In genomic region chr5:127577419-127577818, GRCm38 (mm10) we compare ENCODE assay signal across 9 mouse cellular contexts. TPM values are rescaled to one million over a fixed set of nuclear protein-coding genes. Genes with fewer than 3 reads are reported as not detected.
A peak's percentile ranks its signal among the peaks of the same experiment; 100 is the strongest.
DNase-seq lines count a peak whose midpoint lies in the region; ATAC-seq and TF ChIP-seq lines count a peak whose summit lies in the region.
"Had no signal": no experiment of that assay in that cellular context is flagged by ENCODE, and none has a peak within 500 bp of the region (broad histone marks: within the 10 kb centered on the region; RNA-seq: fewer than 3 reads in every experiment).

No protein-coding gene starts in this region.

- TF ChIP-seq POLR2A in small intestine, adult 2 months (IDR thresholded peaks at IDR 0.05; ENCODE audit: low read depth, low read length) = no peak

- no peak overlapping the region for H3K4me3 ChIP-seq in intestine, postnatal 0 days (ENCODE audit: low read depth, low read length)
- no peak overlapping the region for H3K4me3 ChIP-seq in intestine, embryonic 15.5 days (replicated peaks)
- no peak overlapping the region for H3K4me3 ChIP-seq in small intestine, adult 2 months (ENCODE audit: low read depth, low read length)

- H3K27ac ChIP-seq in intestine, postnatal 0 days (ENCODE audit: low read depth, low read length) = no peak overlapping the region
- no peak overlapping the region for H3K27ac ChIP-seq in intestine, embryonic 15.5 days
- no peak overlapping the region for H3K27ac ChIP-seq in small intestine, adult 2 months (ENCODE audit: insufficient read depth, low read depth, low read length)

- no peak overlapping the region for H3K4me2 ChIP-seq in intestine, postnatal 0 days (replicated peaks; ENCODE audit: low read depth)
- no peak overlapping the region for H3K4me2 ChIP-seq in intestine, embryonic 15.5 days (replicated peaks)

- H3K9me3 ChIP-seq in intestine, postnatal 0 days (ENCODE audit: control insufficient read depth) = no peaks in the 10 kb centered on the region
- H3K9me3 ChIP-seq in intestine, embryonic 15.5 days = no peaks in the 10 kb centered on the region

- no peaks in the 10 kb centered on the region for H3K36me3 ChIP-seq in intestine, postnatal 0 days (ENCODE audit: control insufficient read depth, insufficient read depth)
- H3K36me3 ChIP-seq in intestine, embryonic 15.5 days = no peaks in the 10 kb centered on the region
- no peaks in the 10 kb centered on the region for H3K36me3 ChIP-seq in small intestine, adult 2 months (ENCODE audit: control insufficient read depth, insufficient read depth, low read length)

- no peak for ATAC-seq in intestine, postnatal 0 days
- ATAC-seq in intestine, embryonic 15.5 days = no peak

- WGBS in intestine, postnatal 0 days = 61% methylated on average over 8 of the region's 8 CpGs
- WGBS in intestine, embryonic 15.5 days = 51% methylated on average over 8 of the region's 8 CpGs
- WGBS in small intestine, adult 2 months = 62% methylated on average over 8 of the region's 8 CpGs

- DNase-seq in right cerebral cortex, postnatal 14 days = peak; percentile 16
- no peak for DNase-seq in right cerebral cortex, postnatal 25 days
- DNase-seq in cerebellum, postnatal 10 days = peak; percentile 64 to 69
- DNase-seq in urinary bladder, adult 2 months (ENCODE audit: low spot score) = no peak
- DNase-seq in ovary, postnatal 36 days (ENCODE audit: low spot score) = no peak

- no peak overlapping the region for H3K9ac ChIP-seq in intestine, postnatal 0 days (ENCODE audit: low read depth, low read length)
- no peak overlapping the region for H3K9ac ChIP-seq in intestine, embryonic 15.5 days

- TF ChIP-seq CTCF in intestine, postnatal 0 days (IDR thresholded peaks at IDR 0.05; ENCODE audit: low read depth) = peak; percentile 48
- TF ChIP-seq CTCF in small intestine, adult 2 months (IDR thresholded peaks at IDR 0.05; ENCODE audit: extremely low read depth, insufficient read length, insufficient replicate concordance, low read depth, low read length) = peak; percentile 37; the same call in 1 of the 2 replicates

- H3K27me3 ChIP-seq in intestine, postnatal 0 days (replicated peaks; ENCODE audit: control insufficient read depth, insufficient read depth, low read length) = no peaks in the 10 kb centered on the region
- no peaks in the 10 kb centered on the region for H3K27me3 ChIP-seq in intestine, embryonic 15.5 days (replicated peaks)
- H3K27me3 ChIP-seq in small intestine, adult 2 months (ENCODE audit: control insufficient read depth, insufficient read depth, low read length) = no peaks in the 10 kb centered on the region

- no peaks in the 10 kb centered on the region for H3K4me1 ChIP-seq in intestine, postnatal 0 days (replicated peaks; ENCODE audit: control insufficient read depth, insufficient read depth, low read length)
- H3K4me1 ChIP-seq in intestine, embryonic 15.5 days (replicated peaks) = no peaks in the 10 kb centered on the region
- no peaks in the 10 kb centered on the region for H3K4me1 ChIP-seq in small intestine, adult 2 months (ENCODE audit: control insufficient read depth, insufficient read depth, insufficient read length, low read length)

RNA-seq across cellular contexts. Expression of gene Glt1d1, which starts 54.6 kb away (rescaled TPM):
- polyA plus RNA-seq in intestine, postnatal 0 days (2015; fragmentation: Nextera tagmentation; extraction: Ambion mirVana) = 0.04 TPM in 1 of 2 replicates, not detected in the other
- 0.63 and 0.78 TPM in 2 replicates for polyA plus RNA-seq in intestine, embryonic 15.5 days (2015; fragmentation: Nextera tagmentation; extraction: Ambion mirVana)
- polyA plus RNA-seq in small intestine, adult 2 months (2012; rRNA removed) = 0.28 and 0.65 TPM in 2 replicates
- 0.08 and 0.09 TPM in 2 replicates for polyA plus RNA-seq in urinary bladder, adult 2 months (2012; rRNA removed)
- polyA plus RNA-seq: heart, embryonic 14.5 days had no signal

RNA-seq across cellular contexts. Expression of gene Slc15a4, which starts 55.3 kb away (rescaled TPM):
- 6.9 and 8.6 TPM in 2 replicates for polyA plus RNA-seq in intestine, postnatal 0 days (2015; fragmentation: Nextera tagmentation; extraction: Ambion mirVana)
- 18.1 and 19.2 TPM in 2 replicates for polyA plus RNA-seq in intestine, embryonic 15.5 days (2015; fragmentation: Nextera tagmentation; extraction: Ambion mirVana)
- polyA plus RNA-seq in small intestine, adult 2 months (2012; rRNA removed) = 11.3 and 16.2 TPM in 2 replicates
- polyA plus RNA-seq in urinary bladder, adult 2 months (2012; rRNA removed) = 14.8 and 41.4 TPM in 2 replicates

Comparison
In these comparisons a context has a peak if more than half of its experiments do, and no peak if none do; other contexts are left out.
1. DNase-seq: peak in right cerebral cortex, postnatal 14 days (single experiment) and cerebellum, postnatal 10 days (2 of 2); none in right cerebral cortex, postnatal 25 days (single experiment), urinary bladder, adult 2 months (single experiment) and ovary, postnatal 36 days (single experiment).